Mouse (Mus musculus) adipocyte (in vitro differentiated cells): ENCODE measurements around the gene Aldh16a1.

Experiments used
- DNase-seq: peaks from one replicate; pipeline ENCODE4 v3.0.0-alpha.2; 2016; ENCODE audit warnings: low spot score

The Aldh16a1 gene

DNA sequence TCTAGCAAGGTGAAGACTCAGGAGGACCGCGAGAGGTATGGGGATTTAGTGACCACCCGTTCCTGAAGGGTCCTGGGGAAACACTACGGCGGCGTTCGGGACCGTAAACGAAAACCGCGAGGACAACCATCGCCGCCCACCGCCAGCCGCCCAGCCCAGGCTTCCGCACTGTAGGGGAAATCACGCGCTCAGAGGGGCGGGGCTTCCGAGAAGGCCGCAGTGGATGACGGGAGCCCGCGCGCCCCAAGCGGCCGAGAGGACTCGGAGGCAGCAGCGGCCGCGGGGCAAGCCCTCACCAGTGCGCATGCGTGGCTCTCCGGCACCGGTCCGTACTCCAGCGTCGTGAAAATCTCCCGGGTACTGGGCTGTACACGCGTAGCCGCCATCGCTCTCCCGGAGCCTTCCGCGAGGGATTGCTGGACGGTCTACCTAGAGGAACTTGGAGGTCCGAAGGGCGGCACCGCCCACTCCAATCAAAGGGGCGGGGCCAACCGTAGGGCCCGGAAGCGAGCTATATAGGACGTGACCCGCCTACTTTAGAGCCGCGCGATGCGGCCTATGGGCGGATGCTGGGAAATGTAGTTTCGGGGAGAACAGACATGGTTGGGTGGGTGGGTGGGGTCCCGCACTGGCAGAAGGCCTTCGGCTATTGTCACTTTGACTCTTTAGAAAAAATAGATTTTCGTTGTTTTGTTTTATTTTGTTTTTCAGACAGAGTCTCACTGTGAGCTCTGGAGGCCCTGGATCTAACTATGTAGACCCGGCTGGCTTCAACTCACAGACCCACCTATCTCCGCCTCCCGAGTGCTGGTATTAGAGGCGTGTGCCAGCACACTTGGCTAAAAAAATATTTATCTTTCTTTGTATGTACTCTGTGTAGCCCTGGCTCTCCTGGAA, at the start of gene Aldh16a1, which contains the start of gene Pih1d1:
Gene Aldh16a1 (minus strand): TSS at position 489 of the 897 bp plus-strand sequence.
Gene Pih1d1 (plus strand): TSS at position 208 of the 897 bp plus-strand sequence.
- peak; percentile 93 for DNase-seq

DNA sequence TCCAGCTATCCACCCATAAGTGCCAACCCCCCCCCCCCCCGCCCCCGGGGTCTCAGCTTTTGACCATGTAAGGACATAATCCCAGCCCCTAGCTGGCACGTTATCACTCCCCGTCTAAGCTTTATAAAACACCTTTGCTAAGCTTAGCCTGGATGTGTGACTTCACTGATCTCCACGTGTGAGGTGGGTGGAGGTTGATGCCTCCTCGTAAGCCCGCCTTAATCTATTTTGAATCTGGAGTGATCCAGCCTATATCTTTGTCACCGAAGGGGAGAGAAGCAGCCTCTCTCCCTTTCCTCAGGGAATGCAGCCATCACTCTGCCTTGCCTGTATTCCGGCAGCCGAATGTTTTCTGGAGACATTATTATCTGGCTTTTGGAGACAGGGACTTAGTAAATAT, 48.3 kb upstream of the Aldh16a1 start:
- no peak for DNase-seq

DNA sequence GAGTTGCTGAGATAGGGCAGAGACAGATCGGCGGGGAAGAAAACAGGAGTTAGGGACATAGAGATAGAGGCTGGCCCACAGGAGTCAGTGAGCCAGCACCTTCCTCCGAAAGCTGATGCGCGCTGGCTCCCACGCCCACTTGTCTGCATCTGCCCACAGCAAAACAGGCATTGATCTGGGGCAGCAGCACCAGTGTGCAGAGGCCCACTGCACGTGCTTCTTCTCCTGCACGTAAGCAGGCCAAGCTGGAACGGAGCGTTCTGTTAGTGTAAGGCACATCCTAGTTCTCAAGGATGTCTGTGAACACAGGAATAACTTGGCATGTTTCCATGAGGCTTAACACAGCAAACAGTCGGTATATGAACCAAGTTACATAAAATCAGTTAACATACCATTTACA, 44.6 kb upstream of the Aldh16a1 start:
- no peak for DNase-seq

DNA sequence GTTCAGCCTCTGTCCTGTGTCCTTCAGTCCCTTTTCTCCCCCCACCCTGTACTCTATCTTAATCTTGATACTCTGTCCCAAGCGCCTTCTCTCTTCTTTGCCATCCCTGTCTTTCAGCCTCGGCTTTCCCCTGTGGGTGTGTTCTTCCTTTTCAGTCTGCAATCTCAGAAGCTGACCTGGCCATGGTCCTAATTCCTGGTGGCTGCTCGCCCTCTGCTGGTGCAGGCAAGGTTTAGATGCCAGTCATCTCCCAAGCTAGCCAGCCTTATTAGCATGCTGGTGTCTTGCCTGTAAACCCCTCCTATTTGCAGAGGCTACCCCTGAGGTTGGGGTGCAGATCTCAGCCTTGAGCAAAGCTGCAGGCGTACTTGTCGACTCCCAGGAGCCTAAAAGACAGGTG, 44.1 kb upstream of the Aldh16a1 start:
- DNase-seq, result peak; percentile 82

DNA sequence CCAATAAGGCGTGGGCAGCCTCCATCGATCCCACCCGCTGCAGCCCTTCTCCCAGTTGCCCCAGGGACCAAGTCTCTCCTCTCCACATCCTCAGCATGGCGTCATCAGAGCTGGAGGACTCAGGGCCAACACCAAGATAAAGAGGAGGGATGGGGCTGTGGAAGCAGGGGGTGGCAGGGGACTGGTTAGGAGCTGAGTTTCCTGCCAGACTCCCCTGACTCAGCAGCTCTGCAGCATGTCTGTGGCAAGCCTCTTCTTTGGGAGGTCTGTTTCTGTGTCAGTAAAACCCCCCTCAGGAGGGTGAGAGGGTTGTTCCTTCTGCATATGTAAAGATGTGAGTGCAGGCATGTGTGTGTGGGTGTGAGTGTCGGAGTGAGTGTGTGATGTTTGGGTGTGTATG, 42.6 kb upstream of the Aldh16a1 start:
- DNase-seq, result no peak

DNA sequence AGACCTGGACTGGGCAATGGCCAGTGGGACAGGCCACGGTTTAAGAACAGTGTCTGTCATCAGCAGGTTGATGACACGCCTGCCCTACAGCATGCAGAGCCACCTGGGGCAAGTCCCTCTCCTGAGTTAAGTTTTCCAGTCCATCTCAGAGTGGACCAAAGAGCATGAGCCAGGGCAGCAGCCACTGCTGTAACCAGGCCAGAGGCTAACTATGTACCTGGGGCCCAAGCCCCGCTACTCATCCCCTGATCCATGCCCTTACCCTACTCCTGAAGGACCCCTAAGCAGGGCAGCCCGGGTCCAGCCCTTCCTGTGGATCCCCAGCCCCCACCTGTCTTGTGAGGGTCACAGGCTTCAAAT, 41.8 kb upstream of the Aldh16a1 start:
- DNase-seq, result no peak

DNA sequence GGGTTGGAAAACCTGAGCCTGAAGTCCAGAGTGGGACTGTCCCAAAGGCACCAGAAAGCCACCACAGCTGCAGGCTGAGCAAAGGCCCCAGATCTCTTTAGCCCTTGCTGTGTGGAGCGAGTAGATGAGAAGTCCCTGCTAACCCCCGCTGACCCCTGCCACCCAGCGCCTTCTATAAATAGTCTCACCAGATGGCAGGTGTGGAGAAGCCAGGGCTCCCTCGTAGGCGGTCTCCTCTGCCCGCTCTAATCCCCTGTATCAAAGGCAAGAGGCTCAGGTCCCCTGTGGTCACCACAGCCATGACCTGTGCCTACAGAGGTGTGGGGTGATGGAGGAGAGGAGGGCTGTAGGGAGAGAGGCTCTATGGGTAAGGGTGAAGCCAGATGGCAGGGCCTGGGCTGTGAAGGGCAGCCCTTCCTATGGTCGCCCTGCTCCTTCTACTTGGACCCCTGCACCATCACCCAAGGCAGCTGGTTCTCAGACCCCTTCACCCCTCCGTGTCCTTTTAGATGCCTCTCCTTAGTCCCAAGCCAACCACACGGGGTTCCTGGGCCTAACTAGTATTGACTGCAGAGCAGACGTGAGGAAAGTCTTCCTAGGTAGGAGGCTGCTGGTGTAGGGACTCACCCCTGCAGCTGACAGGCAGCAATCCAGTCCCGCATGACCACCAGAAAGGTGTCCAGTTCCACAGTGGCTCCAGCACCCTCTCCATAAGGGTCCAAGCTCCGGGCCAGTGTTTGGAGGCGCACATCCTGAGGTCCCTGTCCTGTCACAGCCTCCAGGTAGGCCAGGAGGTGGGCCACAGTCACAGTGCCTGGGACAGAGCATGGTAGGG, 41.2 kb upstream of the Aldh16a1 start:
- DNase-seq, result no peak

DNA sequence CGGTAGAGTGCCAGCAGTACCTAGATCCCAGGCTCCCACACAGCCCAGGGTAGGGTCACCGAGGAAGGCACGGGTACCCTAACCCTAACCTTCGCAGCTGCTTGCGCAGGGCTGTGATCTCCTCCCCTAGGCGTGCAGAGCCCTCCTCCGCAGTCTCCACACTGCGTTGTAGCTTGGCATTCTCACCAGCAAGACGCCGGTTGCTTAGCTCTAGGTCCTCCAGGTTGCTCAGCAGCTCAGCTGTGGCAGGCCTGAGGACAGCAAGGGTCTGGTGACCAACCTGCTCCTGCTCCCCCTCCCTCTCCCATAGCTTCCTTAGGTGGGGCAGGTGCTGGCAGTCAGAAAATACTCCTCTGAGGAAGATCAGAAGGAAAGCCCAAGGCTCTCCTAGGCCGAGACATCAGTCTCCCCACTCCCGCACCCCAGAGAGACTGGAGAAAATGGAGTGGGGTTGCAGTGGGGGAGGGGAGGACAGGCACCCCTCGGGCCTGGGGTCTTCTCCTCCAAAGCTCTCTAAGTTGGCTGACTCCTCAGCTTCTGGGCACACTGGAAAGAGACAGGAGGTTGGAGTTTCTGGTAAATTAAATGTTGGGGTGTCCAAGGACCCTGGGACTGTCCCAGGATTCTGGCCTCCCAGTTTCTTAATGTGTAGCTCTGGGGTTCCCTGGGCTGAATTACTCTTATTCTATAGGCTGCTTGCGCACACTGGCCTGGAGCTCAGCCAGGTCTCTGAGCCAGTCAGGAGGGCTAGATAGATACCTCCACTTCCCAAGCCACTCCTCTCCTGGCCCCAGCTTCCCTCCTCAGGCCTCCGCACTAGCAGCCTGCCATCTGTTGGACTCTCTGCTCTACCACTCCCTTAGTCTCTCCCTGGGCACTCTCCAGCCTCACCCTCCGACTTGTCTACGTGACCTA, 39.7 kb upstream of the Aldh16a1 start:
- DNase-seq, result no peak

DNA sequence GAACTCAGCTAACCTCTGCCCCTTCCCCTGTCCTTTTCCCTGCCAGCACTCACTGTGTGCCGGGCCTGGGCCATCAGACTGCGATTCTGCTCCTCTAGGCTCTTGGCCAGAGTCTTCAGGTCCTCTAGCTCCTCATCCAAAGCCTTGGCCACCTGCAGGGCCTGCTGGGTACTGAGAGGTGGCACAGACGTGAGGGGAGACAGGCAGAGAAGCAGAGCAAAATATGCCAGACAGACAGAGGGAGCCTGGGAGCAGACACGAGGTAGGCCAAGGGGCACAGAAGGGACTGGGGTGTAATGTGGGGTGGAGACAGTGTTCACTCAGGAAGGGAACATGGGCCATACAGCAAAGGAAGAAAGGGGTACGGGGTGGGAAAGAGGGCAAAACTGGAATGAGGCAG, 39.0 kb upstream of the Aldh16a1 start:
- peak; percentile 8 for DNase-seq

DNA sequence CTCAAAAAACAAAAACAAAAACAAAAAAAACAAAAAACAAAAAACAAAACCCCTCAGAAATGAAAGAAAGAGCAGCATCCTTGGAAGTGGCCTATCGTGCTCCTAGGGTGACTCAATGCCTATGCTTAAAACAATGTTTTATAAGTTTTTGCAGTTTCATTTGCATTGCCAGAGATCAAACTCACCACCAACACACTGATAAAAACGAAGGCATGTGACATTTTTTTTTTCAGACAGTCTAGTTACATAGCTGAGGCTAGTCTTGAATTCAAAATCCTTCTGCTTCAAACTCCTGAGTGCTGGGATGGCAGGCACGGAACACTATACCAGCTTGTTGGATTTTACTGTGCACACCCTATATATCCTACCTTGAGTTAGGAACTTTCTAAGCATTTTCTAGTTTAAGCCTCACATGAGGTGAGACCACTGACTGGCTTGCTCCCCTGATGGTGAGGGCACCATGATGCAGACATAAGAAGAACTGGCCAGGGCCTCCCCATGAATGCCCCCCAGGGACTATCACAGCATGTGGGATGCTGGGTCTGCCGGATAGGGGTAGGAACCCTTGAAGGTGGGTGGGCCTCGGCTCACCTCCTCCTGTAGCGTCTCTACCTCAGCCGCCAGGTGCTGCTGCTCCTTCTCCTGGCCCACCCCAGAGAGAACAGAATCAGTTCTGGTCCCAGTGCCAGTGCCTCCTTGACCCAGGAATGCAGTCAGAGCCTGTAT, 38.4 kb upstream of the Aldh16a1 start:
- no peak for DNase-seq

DNA sequence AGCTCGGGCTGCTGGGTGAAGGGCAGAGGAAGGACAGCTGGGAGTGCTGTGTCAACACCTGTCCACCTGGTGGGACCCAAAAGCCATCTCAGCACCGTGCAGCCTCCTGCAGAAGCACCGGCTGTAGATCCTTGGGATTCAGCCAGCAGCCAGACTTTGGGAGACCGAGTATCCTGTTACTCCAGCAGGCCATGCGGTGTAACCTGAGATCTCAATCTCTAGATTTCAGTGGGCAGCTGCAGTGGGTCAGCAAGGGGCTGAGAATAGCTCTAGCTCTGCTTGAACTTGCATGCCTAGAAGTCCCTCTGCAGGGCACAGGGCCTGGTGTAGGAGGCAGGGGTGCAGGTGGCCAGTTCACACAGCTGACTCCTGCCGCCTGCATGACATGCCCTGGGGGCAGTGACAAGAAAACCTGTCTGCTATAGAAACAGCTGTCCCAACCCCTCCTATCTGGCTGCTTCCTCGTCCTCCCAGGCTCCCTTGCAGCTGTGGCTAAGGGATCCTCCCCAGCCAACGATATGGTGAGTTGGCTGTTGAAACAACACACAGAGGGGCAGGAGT, 37.5 kb upstream of the Aldh16a1 start:
- DNase-seq, result no peak

DNA sequence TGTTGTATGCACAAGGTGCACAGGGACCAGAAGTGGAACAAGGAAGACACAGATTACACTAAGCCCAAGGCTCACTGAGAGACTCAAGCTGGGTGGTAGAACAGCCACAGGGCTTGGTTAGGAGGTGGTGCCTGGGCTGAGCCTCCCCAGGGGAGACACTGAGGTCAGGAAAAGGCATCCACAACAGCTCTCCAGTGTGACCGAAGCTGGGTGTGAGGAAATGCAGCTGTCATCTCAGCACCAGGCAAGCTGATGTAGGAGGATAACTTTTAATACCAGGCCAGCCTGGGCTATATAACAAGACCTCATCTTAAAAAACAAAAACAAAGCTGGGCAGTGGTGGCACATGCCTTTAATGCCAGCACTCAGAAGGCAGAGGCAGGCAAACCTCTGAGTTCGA, 36.8 kb upstream of the Aldh16a1 start:
- DNase-seq, result no peak

DNA sequence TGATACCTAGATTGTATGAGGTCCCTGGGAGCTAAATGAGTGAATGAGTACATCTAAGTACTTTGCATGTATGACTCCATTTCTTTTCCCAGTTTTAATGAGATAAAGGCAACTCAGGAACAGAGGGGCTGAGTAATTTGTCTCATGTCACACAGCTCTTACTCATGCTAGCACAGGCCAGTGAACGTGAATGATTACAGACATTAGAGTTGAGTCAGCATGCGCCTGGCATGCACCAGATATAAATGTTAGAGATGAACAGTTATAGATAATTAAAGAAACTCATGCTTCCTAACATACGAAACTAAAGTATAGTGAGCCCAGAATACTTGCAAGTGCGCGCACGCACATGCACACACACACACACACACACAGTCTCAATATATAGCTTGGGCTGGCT, 35.8 kb upstream of the Aldh16a1 start:
- no peak for DNase-seq

DNA sequence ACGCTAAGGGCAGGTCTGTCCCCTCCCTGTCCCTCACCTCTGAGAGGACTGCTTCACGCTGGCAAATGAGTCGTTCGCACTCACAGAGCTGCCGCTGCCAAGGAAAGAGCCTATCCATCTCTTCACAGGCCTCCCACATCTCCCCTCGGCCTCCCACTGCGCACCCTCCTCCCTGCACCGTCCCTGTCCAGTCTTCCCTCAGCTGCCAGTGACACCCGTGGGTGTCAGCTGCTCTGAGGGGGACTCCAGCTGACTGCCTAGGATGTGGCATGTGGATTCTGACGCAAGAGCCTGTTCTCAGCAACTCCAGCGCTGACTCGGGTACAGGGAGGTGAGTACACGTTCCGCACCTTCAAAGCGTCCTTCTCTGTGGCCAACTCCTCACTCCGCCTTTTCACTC, 35.2 kb upstream of the Aldh16a1 start:
- no peak for DNase-seq

DNA sequence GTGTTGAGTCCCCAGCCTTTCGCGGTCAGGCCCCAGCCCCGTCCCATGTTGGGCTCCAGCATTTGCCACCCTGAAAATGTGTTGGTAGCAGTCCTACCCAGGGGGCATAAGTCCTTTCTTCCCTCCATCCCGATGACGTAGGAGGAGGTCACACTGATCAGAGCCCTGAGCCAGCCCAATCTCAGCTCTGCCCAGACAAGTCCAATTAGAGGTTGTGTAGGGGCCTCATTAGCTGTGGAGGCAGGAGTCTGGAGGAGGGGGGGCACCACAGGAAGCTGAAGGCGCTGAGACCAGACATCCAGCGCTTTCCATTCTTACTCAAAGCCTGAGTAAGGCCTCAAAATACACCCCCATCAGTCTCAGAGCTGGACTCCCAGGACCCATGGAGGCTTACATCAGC, 31.5 kb upstream of the Aldh16a1 start:
- no peak for DNase-seq

DNA sequence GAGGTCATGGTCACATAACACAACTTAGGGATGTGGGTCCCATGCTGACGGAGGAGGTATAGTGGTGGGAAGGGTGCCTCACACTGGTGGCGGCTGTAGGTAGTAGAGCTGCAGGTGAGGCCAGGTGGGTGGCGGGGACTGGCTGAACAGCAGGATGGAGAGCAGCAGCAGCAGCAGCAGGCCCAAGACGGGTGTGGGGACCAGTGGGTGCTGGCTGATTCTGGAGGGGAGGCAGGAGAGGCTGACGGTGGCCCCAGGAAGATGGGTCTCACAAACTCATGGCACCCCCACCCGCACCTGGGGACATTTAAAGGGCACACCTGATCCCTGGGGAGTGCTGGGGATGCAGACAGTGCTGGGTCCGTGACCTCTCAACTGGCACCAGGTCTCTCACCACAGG, 29.3 kb upstream of the Aldh16a1 start:
- no peak for DNase-seq

DNA sequence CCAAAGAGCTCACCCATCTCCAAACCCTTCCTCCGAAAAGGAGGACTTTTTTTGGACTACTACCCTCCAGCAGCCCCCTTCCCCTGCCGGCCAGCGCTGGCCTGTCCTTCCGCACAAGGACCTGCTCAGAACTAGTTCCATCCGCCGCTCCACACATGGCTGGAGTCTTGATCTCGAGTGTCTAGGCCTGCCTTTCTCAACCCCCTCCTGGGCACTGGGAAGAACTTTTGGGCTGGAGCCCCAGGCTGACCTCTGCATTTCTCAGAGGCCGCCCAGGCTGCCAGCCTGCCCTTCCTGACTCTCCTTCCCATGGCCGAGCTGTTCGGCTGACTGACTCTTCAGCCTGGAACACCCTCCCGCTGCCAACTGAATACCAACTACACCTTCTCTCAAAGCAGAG, 28.2 kb upstream of the Aldh16a1 start:
- DNase-seq, result no peak

DNA sequence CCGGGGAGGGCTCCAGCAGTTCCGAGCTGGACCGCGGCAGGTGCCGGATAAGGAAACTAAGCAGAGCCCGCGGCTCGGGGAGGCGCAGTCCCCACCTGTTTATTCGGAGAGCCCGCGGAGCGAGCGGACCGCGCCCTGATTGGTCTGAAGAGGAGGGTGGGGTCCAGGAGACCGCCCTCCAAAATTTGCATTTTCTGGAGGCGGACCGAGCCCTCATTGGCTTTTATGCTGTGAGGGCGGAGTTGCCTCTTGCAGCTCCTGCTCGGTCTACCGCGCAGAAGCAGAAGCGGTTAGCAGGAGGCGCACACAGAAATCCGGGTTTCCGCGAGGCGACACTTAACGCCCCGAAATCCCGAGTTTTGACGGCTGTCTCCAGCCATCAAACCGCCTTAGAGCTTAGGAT, 27.8 kb upstream of the Aldh16a1 start:
- no peak for DNase-seq

DNA sequence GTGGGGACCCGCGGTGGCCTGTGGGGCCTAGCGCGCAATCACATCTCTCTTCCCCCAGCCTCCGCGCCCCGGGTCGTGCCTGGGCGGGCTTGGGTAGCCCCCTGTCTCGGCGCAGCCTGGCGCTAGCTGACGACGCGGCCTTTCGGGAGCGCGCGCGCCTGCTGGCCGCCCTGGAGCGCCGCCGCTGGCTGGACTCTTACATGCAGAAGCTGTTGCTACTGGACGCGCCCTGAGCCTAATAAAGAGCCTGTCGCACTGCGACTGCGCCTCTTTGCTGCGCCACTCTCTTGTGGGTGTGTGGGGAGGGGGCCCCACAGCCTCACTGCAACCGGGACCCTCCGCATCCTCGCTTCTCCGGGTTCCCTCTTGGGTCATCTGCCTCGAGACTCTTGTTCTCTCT, 27.2 kb upstream of the Aldh16a1 start:
- no peak for DNase-seq

DNA sequence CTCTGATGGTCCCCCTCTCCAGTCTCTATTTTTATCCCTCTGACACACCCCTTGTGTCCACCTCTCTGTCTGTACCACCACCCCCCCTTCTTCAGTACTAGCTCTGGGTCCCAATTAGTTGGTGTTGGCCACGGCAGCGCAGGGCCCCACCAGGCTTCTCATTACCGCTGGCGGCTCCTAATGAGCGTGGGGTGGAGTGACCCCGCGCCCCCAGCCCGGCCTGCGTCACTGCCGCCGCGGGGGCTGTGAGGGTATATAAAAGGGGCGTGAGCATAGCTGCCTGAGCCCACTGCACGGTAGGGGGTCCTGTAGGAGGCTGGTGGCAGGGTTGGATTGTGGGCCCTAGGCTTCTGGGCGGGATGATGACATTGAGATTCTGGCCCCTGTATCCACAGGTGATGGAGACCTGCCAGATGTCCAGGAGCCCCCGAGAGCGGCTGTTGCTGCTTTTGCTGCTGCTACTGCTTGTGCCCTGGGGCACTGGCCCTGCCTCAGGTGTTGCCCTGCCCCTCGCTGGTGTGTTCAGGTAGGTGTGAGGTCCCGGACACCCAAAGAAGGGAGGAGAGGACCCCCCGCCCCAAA, 26.6 kb upstream of the Aldh16a1 start, which contains the start of gene Pth2:
Gene Pth2 (plus strand): TSS at position 100 of the 582 bp plus-strand sequence.
- no peak for DNase-seq

DNA sequence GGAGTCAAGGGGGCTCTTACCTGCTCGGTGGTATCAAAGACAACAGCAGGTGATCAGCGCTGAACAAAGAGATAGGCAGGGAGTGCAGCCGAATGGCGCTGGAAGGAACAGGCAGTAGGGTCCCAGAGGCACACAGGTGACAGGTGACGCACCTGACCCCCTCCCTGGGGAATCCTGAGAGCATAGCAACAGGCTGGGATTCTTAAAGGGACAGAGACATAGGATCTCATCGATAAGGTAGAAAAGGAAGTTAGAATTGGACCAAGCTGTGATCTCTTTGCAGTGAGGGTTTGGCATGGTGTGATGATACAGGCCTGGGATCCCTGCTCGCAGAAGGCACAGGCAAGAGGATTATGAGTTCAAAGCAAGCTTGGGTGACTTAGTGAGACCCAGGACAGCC, 25.1 kb upstream of the Aldh16a1 start, which contains the start of gene Gfy:
Gene Gfy (minus strand): TSS at position 101 of the 400 bp plus-strand sequence.
- DNase-seq, result no peak
